Mouse (Mus musculus) limb, embryonic 10.5 days (tissue): ENCODE measurements at regions not wholly inside any gene's neighbourhood (a gene's known extent, or its start where the extent isn't known, plus 50 kb on each side); places are given as distances from the start of the nearest gene placed in this dataset.

Experiments
- DNase-seq: peaks from one replicate; pipeline ENCODE4 v3.0.0-alpha.2; 2017; ENCODE audit warnings: low spot score
- H3K27ac ChIP-seq: fragments of 300-500 bp; sonication (generic); 2 replicates; pipeline ENCODE4 v1.5.1; 2016; ENCODE audit warnings: mild to moderate bottlenecking
- H3K27me3 ChIP-seq: fragments of 300-500 bp; sonication (generic); 2 replicates; pipeline ENCODE4 v1.6.1; 2016; ENCODE audit warnings: low read depth, mild to moderate bottlenecking; ENCODE audit not compliant: poor library complexity, severe bottlenecking
- H3K36me3 ChIP-seq: fragments of 300-500 bp; sonication (generic); 2 replicates; pipeline ENCODE4 v1.6.1; 2016; ENCODE audit warnings: mild to moderate bottlenecking, moderate library complexity
- H3K4me1 ChIP-seq: fragments of 300-500 bp; sonication (generic); 2 replicates; pipeline ENCODE4 v1.6.1; 2016
- H3K4me3 ChIP-seq: fragments of 300-500 bp; sonication (generic); 2 replicates; pipeline ENCODE4 v1.5.1; 2016; ENCODE audit warnings: mild to moderate bottlenecking, moderate library complexity
- H3K9me3 ChIP-seq: fragments of 300-500 bp; sonication (generic); replicated peaks from 2 replicates; pipeline ENCODE4 v1.6.1; 2016; ENCODE audit warnings: mild to moderate bottlenecking
- WGBS: fragments of 180-500 bp; shearing (Covaris S2); methylation state at CpG from one replicate; pipeline ENCODE4 v1.1.7; 2016; 5-methylcytosine and 5-hydroxymethylcytosine counted together

GRCm38 (mm10) chr13:101860704-101861103 is 92.7 kb upstream of the Pik3r1 start:
- Histone ChIP-seq H3K4me3 (no peak overlapping the region), H3K9me3 (no peaks in the 10 kb centered on the region), H3K4me1 (peaks cover 19% of the 10 kb centered on the region), H3K27ac (no peak overlapping the region), H3K36me3 (no peaks in the 10 kb centered on the region), H3K27me3 (no peaks in the 10 kb centered on the region)
- 81% methylated on average over 4 of the region's 4 CpGs for WGBS
- no peak for DNase-seq

DNA sequence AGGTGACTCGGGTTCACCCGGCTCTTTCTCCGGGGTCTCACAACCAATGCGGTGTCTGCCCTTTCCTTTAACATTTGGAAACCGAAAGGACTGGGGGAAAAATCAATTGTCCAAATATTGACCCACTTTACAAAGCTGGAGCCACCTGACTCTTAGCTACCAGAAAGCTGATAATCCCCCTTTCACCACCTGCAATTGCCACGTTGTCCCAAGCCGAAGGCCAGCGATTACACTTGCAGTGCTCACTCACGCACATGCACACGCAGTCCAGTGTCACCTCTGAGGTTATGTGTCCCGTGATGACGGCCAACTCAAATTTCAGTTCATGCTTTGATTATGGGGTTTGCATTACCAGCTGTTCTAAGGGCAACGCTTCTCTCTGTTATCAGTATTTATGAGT is 94.0 kb upstream of the Pik3r1 start:
- no peaks in the 10 kb centered on the region for H3K27me3 ChIP-seq
- no peaks in the 10 kb centered on the region for H3K9me3 ChIP-seq
- DNase-seq, result no peak
- H3K36me3 ChIP-seq, result no peaks in the 10 kb centered on the region
- WGBS, result 85% methylated on average over 13 of the region's 13 CpGs
- no peak overlapping the region for H3K4me3 ChIP-seq
- H3K4me1 ChIP-seq, result peaks cover 31% of the 10 kb centered on the region
- no peak overlapping the region for H3K27ac ChIP-seq

DNA sequence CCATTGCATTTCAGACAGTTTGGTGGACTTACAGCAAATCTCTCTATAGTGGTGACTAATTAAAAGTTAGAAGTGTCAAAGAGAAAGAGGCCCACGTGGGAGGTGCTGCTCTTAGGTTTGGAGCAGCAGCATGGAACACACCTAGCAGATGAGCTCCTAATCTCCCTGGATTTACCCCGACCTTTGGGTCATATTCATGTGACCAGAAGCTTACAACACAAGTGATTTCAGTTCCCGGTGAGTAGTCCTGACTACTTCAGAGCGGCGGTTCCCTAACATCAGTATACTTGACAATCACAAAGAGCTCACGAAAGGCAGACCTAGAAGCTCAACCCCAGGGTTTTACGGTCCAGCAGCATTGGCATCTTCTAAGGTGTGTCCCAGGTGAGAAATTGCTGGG is 95.0 kb upstream of the Pik3r1 start:
- WGBS, result 85% methylated on average over 7 of the region's 7 CpGs
- Histone ChIP-seq H3K4me3 (no peak overlapping the region), H3K4me1 (peaks cover 31% of the 10 kb centered on the region), H3K27ac (no peak overlapping the region), H3K9me3 (no peaks in the 10 kb centered on the region), H3K27me3 (no peaks in the 10 kb centered on the region), H3K36me3 (no peaks in the 10 kb centered on the region)
- no peak for DNase-seq

GRCm38 (mm10) chr13:101863602-101864001 is 95.6 kb upstream of the Pik3r1 start:
- WGBS, result 75% methylated on average over 2 of the region's 2 CpGs
- no peaks in the 10 kb centered on the region for H3K9me3 ChIP-seq
- H3K27ac ChIP-seq, result no peak overlapping the region
- peaks cover 31% of the 10 kb centered on the region for H3K4me1 ChIP-seq
- H3K4me3 ChIP-seq, result no peak overlapping the region
- DNase-seq, result no peak
- no peaks in the 10 kb centered on the region for H3K36me3 ChIP-seq
- no peaks in the 10 kb centered on the region for H3K27me3 ChIP-seq

DNA sequence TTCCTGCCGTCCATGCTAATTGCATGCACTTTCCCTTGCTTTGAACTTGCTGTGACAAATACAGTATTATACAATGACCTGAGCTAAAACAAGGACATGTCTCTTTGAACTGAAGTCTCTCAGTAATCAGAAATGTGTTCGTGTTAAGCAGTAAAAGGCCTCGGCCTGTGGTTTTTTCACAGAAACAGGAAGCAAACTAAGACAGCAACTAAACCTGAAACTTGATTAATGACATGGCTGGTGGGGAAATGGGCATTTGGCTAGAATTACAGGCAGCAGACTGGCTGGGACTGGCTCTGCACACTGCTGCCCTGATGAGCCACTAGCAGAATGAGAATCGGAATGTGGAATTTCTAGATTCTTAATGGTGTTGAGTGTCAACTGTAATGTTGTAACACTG is 98.8 kb upstream of the Pik3r1 start:
- peak; percentile 43 for DNase-seq
- WGBS, result 10% methylated on average over 4 of the region's 4 CpGs

GRCm38 (mm10) chr13:101874761-101875160 is 106.7 kb upstream of the Pik3r1 start:
- 94% methylated on average over 4 of the region's 4 CpGs for WGBS

More for the DNA sequence above, 98.8 kb upstream of the Pik3r1 start:
- Histone ChIP-seq H3K9me3 (no peaks in the 10 kb centered on the region), H3K4me3 (no peak overlapping the region), H3K36me3 (no peaks in the 10 kb centered on the region), H3K27ac (peak overlapping the region; percentile 32; the same call in 1 of the 2 replicates), H3K4me1 (peaks cover 46% of the 10 kb centered on the region), H3K27me3 (no peaks in the 10 kb centered on the region)

DNA sequence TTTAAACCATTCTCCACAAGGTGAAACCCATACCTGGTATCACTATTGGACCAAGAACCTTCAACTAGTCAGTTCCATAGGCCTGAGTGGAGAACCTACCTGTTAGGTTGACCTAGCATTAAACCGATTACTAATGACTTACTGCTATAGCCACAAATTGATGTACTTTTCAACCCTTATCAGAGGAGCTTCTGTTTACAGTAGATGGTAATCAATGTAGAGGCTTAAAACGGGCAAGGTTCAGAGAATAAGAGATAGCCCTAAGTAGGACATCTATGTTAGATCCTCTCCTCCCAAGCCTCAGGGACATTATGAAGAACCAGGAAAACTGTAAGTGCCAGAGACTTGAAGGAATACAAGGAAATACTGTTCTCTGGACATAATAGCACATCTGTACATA is 108.1 kb upstream of the Pik3r1 start:
- Histone ChIP-seq H3K4me3 (no peak overlapping the region), H3K4me1 (no peaks in the 10 kb centered on the region), H3K27ac (no peak overlapping the region), H3K27me3 (0 out of 2 replicates have a peak, but pooled peaks cover 5% of the 10 kb centered on the region), H3K36me3 (no peaks in the 10 kb centered on the region), H3K9me3 (no peaks in the 10 kb centered on the region)
- DNase-seq, result no peak
- 91% methylated on average over 2 of the region's 2 CpGs for WGBS

More at GRCm38 (mm10) chr13:101874761-101875160, 106.7 kb upstream of the Pik3r1 start:
- no peak overlapping the region for H3K27ac ChIP-seq
- no peak for DNase-seq
- 0 out of 2 replicates have a peak, but pooled peaks cover 5% of the 10 kb centered on the region for H3K27me3 ChIP-seq
- H3K9me3 ChIP-seq, result no peaks in the 10 kb centered on the region
- no peaks in the 10 kb centered on the region for H3K36me3 ChIP-seq
- H3K4me3 ChIP-seq, result no peak overlapping the region
- H3K4me1 ChIP-seq, result peaks cover 11% of the 10 kb centered on the region

- Histone ChIP-seq H3K36me3 (no peaks in the 10 kb centered on the region), H3K9me3 (no peaks in the 10 kb centered on the region), H3K27ac (no peak overlapping the region), H3K4me1 (no peaks in the 10 kb centered on the region), H3K27me3 (0 out of 2 replicates have a peak, but pooled peaks cover 5% of the 10 kb centered on the region), H3K4me3 (no peak overlapping the region)
- 83% methylated on average over 3 of the region's 3 CpGs for WGBS
- no peak for DNase-seq
Observed at GRCm38 (mm10) chr13:101876601-101877000, 108.6 kb upstream of the Pik3r1 start.

DNA sequence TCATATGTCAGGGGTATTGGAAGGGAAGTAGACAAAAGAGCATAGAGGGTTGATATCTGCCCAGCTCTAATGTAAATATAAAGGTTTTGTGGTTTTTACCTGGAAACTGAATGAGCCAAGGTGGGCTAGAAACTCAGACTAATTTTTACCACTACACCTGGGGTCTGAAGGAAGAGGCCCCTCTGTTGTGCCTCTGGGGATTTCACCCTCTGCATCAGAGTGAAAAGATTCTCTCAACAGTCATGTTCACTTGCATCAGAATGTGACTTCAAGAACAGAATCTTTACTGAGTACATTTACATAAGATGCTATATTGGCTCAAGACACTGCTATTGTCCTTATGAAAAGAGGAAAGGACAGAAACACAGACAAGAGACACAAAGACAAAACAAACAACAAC is 110.2 kb upstream of the Pik3r1 start:
- Histone ChIP-seq H3K36me3 (no peaks in the 10 kb centered on the region), H3K27me3 (no peaks in the 10 kb centered on the region), H3K27ac (no peak overlapping the region), H3K4me1 (no peaks in the 10 kb centered on the region), H3K9me3 (no peaks in the 10 kb centered on the region), H3K4me3 (no peak overlapping the region)
- DNase-seq, result no peak

- no peak overlapping the region for H3K27ac ChIP-seq
- H3K4me3 ChIP-seq, result no peak overlapping the region
- H3K4me1 ChIP-seq, result no peaks in the 10 kb centered on the region
- WGBS, result 83% methylated on average over 8 of the region's 8 CpGs
- no peaks in the 10 kb centered on the region for H3K9me3 ChIP-seq
- no peaks in the 10 kb centered on the region for H3K27me3 ChIP-seq
- DNase-seq, result no peak
- H3K36me3 ChIP-seq, result no peaks in the 10 kb centered on the region
Observed at GRCm38 (mm10) chr13:101879561-101880081, 111.6 kb upstream of the Pik3r1 start.

GRCm38 (mm10) chr13:101883177-101883576 is 115.2 kb upstream of the Pik3r1 start:
- Histone ChIP-seq H3K4me3 (no peak overlapping the region), H3K9me3 (no peaks in the 10 kb centered on the region), H3K27ac (no peak overlapping the region), H3K27me3 (no peaks in the 10 kb centered on the region), H3K36me3 (no peaks in the 10 kb centered on the region), H3K4me1 (peaks cover 6% of the 10 kb centered on the region)
- DNase-seq, result no peak

DNA sequence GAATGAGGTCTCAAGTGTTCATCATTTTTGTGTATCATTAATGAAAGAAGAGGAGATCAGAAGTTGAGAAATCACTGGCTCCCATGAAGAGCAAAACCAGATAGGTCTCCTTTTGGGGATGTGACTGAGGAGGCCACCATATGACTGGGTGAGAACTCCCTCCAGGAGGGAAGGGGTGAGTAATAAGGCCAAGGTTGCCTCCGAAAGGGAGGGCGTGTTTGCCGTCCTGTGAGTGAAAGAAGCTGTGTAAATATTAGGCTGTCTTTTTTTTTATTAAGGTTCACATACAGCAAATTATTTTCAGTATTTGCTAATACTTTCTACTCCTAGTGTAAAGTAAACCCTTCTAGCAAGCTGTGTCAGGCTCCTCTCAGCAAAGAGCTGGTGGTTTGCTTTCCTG is 116.7 kb upstream of the Pik3r1 start:
- Histone ChIP-seq H3K4me1 (peaks cover 6% of the 10 kb centered on the region), H3K27ac (no peak overlapping the region), H3K36me3 (no peaks in the 10 kb centered on the region), H3K9me3 (no peaks in the 10 kb centered on the region), H3K27me3 (no peaks in the 10 kb centered on the region), H3K4me3 (no peak overlapping the region)
- WGBS, result 89% methylated on average over 3 of the region's 3 CpGs
- no peak for DNase-seq

DNA sequence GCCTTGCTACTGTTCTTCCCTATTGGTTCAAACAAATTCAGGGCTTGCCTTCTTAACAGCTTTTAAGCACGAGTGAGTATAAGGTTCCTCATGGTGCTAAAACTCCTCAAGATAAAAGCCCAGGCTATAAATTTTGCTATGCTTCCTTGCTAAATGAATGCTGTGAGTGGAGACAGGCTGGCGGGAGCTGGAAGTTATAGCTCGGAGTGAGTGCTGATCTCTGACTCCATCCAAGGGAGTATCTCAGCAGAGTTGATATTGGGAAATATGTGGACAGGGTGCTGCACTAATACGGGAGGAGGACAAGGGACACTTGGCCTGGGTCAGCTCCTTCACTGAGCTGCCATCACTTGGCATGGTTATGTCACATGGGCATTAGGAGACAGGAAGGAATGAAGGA is 123.5 kb upstream of the Pik3r1 start:
- 61% methylated on average over 4 of the region's 4 CpGs for WGBS
- no peaks in the 10 kb centered on the region for H3K36me3 ChIP-seq
- no peaks in the 10 kb centered on the region for H3K27me3 ChIP-seq

DNA sequence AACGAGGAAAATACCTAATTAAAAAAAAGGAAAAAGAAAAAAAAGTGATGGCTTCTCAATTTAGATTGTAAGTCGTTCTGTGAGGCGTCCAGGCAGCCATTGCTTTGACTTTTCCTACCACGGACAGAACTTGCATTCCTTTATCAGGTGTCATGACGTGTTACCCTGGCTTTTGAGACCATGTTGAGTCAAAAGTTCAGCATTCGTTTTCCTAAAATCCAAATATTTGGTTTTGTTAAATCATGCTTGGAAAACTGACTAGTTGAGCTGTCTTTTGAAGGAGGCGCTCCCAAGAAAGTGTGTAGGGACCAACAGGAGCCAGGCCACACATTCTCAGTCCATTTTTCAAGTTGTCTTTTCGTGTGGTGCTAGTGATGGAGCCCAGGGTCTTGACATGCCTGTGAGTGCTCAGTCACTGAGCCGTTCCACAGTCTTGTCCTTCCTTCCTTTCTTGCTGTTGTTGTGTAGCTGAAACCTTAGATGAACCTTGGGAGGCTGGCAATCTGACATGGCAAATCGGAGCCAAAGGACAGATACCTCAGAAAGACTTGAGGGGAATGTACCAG is 125.1 kb upstream of the Pik3r1 start:
- Histone ChIP-seq H3K4me3 (no peak overlapping the region), H3K4me1 (peaks cover 16% of the 10 kb centered on the region), H3K36me3 (no peaks in the 10 kb centered on the region), H3K27me3 (no peaks in the 10 kb centered on the region), H3K27ac (no peak overlapping the region), H3K9me3 (no peaks in the 10 kb centered on the region)
- DNase-seq, result no peak
- 84% methylated on average over 10 of the region's 10 CpGs for WGBS

More for the DNA sequence above, 123.5 kb upstream of the Pik3r1 start:
- Histone ChIP-seq H3K4me1 (peaks cover 20% of the 10 kb centered on the region), H3K4me3 (no peak overlapping the region), H3K27ac (no peak overlapping the region), H3K9me3 (no peaks in the 10 kb centered on the region)
- DNase-seq, result no peak
